Mouse (Mus musculus) embryo, embryonic 11.5 days (tissue): ENCODE measurements around the gene Spata21.

Experiments
- DNase-seq: peaks from one replicate; pipeline ENCODE4 v3.0.0-alpha.2; 2012; ENCODE audit warnings: low read depth, low spot score

Spata21 gene

GRCm38 (mm10) chr4:141076761-141077506 is 11.2 kb upstream of the Spata21 start:
- DNase-seq: no peak

GRCm38 (mm10) chr4:141077681-141078509 is 10.2 kb upstream of the Spata21 start, which contains the start of gene Necap2:
TSS of gene Necap2 (minus strand) at chr4:141078357.
- DNase-seq: peak; percentile 94

- DNase-seq: no peak
Measured at GRCm38 (mm10) chr4:141078510-141079137, 9.5 kb upstream of the Spata21 start.

GRCm38 (mm10) chr4:141086862-141087261 is 1.3 kb upstream of the Spata21 start:
- DNase-seq: no peak

- DNase-seq: no peak
Measured at GRCm38 (mm10) chr4:141088714-141089113, 581 bp downstream of the Spata21 start.

- DNase-seq: no peak
Measured at GRCm38 (mm10) chr4:141095016-141095415, 6.9 kb downstream of the Spata21 start.

GRCm38 (mm10) chr4:141096710-141097109 is 8.6 kb downstream of the Spata21 start:
- no peak for DNase-seq

- DNase-seq: no peak
Measured at GRCm38 (mm10) chr4:141098935-141099334, 10.8 kb downstream of the Spata21 start.

GRCm38 (mm10) chr4:141099956-141100355 is 11.8 kb downstream of the Spata21 start:
- DNase-seq: no peak

GRCm38 (mm10) chr4:141101291-141101690 is 13.2 kb downstream of the Spata21 start:
- no peak for DNase-seq

GRCm38 (mm10) chr4:141101855-141102254 is 13.7 kb downstream of the Spata21 start:
- DNase-seq: peak; percentile 35

GRCm38 (mm10) chr4:141106526-141107183 is 18.5 kb downstream of the Spata21 start:
- DNase-seq: no peak

GRCm38 (mm10) chr4:141108196-141108732 is 20.1 kb downstream of the Spata21 start:
- DNase-seq: no peak

GRCm38 (mm10) chr4:141113831-141114230 is 25.7 kb downstream of the Spata21 start:
- no peak for DNase-seq

GRCm38 (mm10) chr4:141114521-141114981 is 26.4 kb downstream of the Spata21 start:
- no peak for DNase-seq

- no peak for DNase-seq
Measured at GRCm38 (mm10) chr4:141115398-141115797, 27.3 kb downstream of the Spata21 start.

GRCm38 (mm10) chr4:141118691-141119090 is 30.6 kb downstream of the Spata21 start:
- no peak for DNase-seq

- no peak for DNase-seq
Measured at GRCm38 (mm10) chr4:141120700-141121099, 32.6 kb downstream of the Spata21 start.

- DNase-seq: no peak
Measured at GRCm38 (mm10) chr4:141122663-141123062, 34.5 kb downstream of the Spata21 start.

- DNase-seq: no peak
Measured at GRCm38 (mm10) chr4:141123065-141123464, 34.9 kb downstream of the Spata21 start.

- DNase-seq: no peak
Measured at GRCm38 (mm10) chr4:141129190-141129710, 41.1 kb downstream of the Spata21 start.
